Mouse (Mus musculus): Measurements from ENCODE around the gene Olfr642.

- no peak for TF ChIP-seq CTCF (IDR thresholded peaks at IDR 0.05; ENCODE audit: low read depth)
- no peak for TF ChIP-seq EP300 (IDR thresholded peaks at IDR 0.05; ENCODE audit: low read depth)
Measured at GRCm38 (mm10) chr7:104018953-104019352, 33.5 kb downstream of the Olfr642 start.

Measured in heart, postnatal 0 days (tissue).